Mouse (Mus musculus) megakaryocyte, embryonic 14.5 days (primary cell): Measurements from ENCODE around the gene Snrnp35.

Source experiments
- FLI1 ChIP-seq: IDR thresholded peaks from 2 replicates; pipeline ENCODE4 v1.6.1; 2012; ENCODE audit warnings: low read length, inconsistent platforms, mixed read lengths
- GATA1 ChIP-seq: IDR thresholded peaks from 3 replicates; pipeline ENCODE4 v1.6.1; 2012; ENCODE audit warnings: mixed read lengths, low read length, inconsistent platforms, borderline replicate concordance

DNA sequence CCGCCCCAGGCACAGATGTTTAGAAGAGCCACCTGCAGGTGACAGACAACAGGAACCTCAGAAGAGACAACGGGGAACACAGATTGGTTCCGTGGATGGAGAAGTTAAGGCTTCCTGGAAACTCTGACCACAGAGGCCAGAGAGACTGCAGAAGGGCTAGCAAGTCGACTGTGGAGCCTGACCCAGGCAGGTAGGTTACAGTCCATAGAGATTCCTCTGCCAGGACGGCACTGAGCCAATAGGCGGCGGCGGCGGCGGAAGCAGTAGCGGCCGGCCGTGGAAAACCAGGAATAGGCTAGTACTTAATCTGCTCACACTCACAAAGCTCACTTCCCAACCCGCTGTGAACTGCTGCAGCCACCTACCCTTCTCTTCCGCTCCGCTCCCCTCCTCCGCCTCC is 53.8 kb downstream of the Snrnp35 start:
- no peak for TF ChIP-seq GATA1
- no peak for TF ChIP-seq FLI1
